ENCODE assay signal across 25 mouse cellular contexts in genomic region chr11:100246471-100246870, GRCm38 (mm10). TPM values are rescaled to one million over a fixed set of nuclear protein-coding genes. Genes with fewer than 3 reads are reported as not detected.
"Had no signal": no experiment of that assay in that cellular context is flagged by ENCODE, and none has a peak within 500 bp of the region (broad histone marks: within the 10 kb centered on the region; RNA-seq: fewer than 3 reads in every experiment).

No protein-coding gene starts in this region.

RNA-seq across cellular contexts. Expression of gene Krt16, which starts 2.2 kb away (rescaled TPM):
- polyA plus RNA-seq: heart, embryonic 11.5 days; heart, embryonic 12.5 days; heart, embryonic 13.5 days; heart, embryonic 14.5 days; heart, embryonic 15.5 days; heart, postnatal 0 days; hindbrain, embryonic 10.5 days; hindbrain, embryonic 11.5 days; hindbrain, embryonic 12.5 days; hindbrain, embryonic 13.5 days; hindbrain, embryonic 14.5 days; hindbrain, embryonic 15.5 days; hindbrain, embryonic 16.5 days; hindbrain, postnatal 0 days; inflammation-experienced regulatory T-cells, adult 6 months; intestine, embryonic 14.5 days; intestine, embryonic 15.5 days; intestine, embryonic 16.5 days; kidney, adult 2 months; kidney, embryonic 14.5 days; kidney, embryonic 16.5 days; kidney, postnatal 0 days had no signal

RNA-seq across cellular contexts. Expression of gene Krt42, which starts 23.2 kb away (rescaled TPM):
- polyA plus RNA-seq: heart, embryonic 12.5 days; heart, embryonic 13.5 days; heart, embryonic 14.5 days; heart, embryonic 15.5 days; heart, embryonic 16.5 days; heart, postnatal 0 days; hindbrain, embryonic 10.5 days; hindbrain, embryonic 11.5 days; hindbrain, embryonic 12.5 days; hindbrain, embryonic 13.5 days; hindbrain, embryonic 14.5 days; hindbrain, embryonic 15.5 days; hindbrain, embryonic 16.5 days; hindbrain, postnatal 0 days; inflammation-experienced regulatory T-cells, adult 6 months; intestine, embryonic 14.5 days; intestine, embryonic 15.5 days; intestine, embryonic 16.5 days; kidney, adult 2 months; kidney, embryonic 14.5 days; kidney, embryonic 15.5 days; kidney, embryonic 16.5 days; kidney, postnatal 0 days; large intestine, adult 2 months had no signal

RNA-seq across cellular contexts. Expression of gene Krt14, which starts 39.1 kb away (rescaled TPM):
- polyA plus RNA-seq: inflammation-experienced regulatory T-cells, adult 6 months; kidney, embryonic 14.5 days had no signal

RNA-seq across cellular contexts. Expression of gene Krt9, which starts 53.4 kb away (rescaled TPM):
- polyA plus RNA-seq: heart, embryonic 11.5 days; heart, embryonic 12.5 days; heart, embryonic 13.5 days; heart, embryonic 14.5 days; heart, embryonic 15.5 days; heart, embryonic 16.5 days; heart, postnatal 0 days; hindbrain, embryonic 10.5 days; hindbrain, embryonic 11.5 days; hindbrain, embryonic 13.5 days; hindbrain, embryonic 14.5 days; hindbrain, embryonic 15.5 days; inflammation-experienced regulatory T-cells, adult 6 months; intestine, embryonic 14.5 days; intestine, embryonic 15.5 days; intestine, embryonic 16.5 days; kidney, adult 2 months; kidney, embryonic 14.5 days; kidney, embryonic 15.5 days; kidney, embryonic 16.5 days; kidney, postnatal 0 days; large intestine, adult 2 months had no signal
